Mouse (Mus musculus) telencephalon, adult 2 months (tissue): ENCODE results near the gene 9930022D16Rik.

Source experiments
- DNase-seq: peaks from one replicate; pipeline ENCODE4 v3.0.0-alpha.2; 2011; ENCODE audit warnings: low read depth, low spot score

The 9930022D16Rik gene

GRCm38 (mm10) chr11:109416709-109417420 is 3.1 kb downstream of the 9930022D16Rik start:
- no peak for DNase-seq

DNA sequence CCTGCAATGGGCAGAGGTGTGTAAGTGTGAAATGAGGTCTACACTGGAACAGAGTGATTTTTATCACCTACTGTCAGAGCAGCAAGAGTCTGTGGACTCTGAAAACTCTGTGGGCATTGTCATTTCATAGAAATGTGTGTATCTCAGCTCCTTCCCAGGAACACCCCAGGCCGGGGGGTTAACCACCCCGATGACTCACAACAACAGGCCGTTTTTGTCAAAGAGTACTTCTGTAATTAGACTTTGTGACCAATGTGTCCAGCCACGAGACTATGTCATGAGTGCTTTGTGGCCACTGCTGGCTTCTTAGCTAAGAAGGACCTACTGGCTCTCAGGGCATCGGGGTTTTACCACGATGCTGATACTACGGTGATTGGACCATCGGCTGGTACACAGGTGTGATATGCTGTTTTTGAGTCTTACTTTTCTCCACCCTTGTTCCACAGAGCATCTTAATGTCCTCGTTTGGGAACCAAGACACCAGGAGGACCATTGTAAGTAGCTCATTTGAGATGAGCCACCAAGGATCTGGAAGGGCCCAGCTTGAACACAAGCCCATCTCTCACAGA is 3.8 kb downstream of the 9930022D16Rik start:
- no peak for DNase-seq

GRCm38 (mm10) chr11:109419461-109419860 is 5.7 kb downstream of the 9930022D16Rik start:
- no peak for DNase-seq

GRCm38 (mm10) chr11:109419961-109420566 is 6.3 kb downstream of the 9930022D16Rik start:
- DNase-seq, result no peak

DNA sequence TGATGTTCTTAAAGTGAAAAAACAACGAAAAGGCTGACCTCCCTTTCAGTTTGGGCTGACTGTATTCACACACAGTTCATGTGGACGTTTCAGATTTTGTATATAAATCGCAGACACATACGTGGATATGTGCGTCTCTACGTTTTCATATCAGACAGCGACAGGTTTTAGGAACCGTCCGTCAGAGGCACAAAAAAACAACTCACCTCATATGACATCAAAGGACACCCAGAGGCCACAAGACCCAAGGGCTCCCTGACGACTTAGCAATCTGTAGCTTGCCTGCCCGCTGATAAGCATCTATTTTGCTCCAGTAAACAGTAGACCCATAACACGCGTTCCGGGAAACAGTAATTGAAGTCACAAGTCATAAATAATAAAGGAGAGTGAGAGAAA is 6.8 kb downstream of the 9930022D16Rik start:
- DNase-seq, result no peak

GRCm38 (mm10) chr11:109421205-109421604 is 7.5 kb downstream of the 9930022D16Rik start:
- DNase-seq, result no peak

DNA sequence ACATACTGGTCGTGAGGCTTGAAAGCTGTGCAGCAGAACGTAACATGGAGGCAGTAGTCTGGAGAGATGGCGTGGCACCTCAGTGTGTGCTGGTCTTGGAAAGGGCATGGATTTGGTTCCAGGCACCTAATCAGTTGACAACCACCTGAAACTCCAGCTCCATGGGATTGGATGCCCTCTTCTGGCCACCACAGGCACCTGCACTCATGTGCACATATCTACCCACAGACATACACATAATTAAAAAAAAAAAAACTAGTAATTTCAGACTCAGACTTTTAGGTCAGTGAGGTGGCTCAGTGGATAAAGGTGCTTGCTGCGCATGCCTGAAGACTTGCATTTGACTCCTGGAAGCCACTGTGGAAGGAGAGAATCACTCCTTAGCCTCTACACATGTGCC is 8.5 kb downstream of the 9930022D16Rik start:
- no peak for DNase-seq

DNA sequence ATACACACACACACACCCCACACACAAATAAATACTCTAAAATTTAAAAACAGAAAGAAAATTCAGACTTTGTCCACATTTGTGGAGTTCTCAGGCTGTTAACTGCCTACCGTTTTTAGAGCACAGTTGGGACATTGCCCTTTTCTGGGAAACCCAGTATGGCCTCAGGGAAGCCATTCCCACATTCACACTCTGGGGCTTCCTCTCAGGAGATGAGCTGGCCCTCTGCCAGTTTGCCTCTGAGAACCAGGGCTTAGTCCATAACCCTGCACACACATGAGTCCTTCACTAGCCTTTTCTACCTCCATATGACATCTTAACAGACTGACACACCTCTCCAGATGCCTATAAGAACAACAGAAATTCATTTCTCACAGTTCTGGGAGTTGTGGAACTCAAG is 9.6 kb downstream of the 9930022D16Rik start:
- no peak for DNase-seq

DNA sequence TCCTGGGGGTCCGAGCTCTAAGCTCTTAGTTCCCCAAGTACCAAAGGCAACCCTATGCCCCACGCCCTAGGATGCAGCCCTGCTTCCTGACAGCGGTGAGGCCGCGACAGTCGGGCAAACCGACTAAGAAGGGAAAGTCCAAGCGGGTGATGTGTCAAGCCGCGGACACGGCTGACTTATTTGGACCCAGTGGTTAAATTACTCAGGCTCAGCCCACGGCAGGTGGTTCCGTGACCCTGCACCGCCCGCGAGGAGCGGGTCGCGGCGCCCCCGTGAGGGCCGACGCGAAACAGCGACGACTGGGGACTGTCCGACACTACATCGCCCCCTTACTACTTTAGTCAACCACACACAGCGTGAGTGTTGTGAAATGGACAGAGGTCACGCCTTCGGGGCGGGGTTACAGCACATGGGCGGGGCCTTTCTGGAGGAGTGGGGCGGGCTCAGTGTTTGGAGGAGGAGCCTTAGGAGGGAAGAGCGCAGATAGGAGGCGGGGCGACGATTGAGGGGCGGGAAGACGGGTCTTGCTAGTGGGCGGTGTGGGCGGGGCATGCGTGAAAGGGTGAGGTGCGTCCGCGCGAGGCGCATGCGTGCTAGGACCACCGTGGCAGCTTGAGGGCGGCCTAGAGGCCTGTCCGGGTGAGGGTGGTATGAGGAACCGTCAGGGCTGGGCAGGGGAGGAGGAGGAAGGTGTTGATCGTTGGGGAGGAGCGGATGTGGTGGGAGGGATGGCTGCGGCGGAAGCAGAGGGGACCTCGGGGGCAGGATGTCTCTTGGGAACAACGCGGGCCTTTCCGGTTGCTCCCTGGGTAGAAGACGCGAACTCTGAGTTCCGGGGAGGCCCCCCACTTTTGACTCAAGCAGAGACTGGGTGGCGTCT is 11.9 kb downstream of the 9930022D16Rik start, which contains the start of gene Amz2:
Gene Amz2, plus strand, starts transcription at position 555 of the 880 bp plus-strand sequence.
- peak; percentile 98 for DNase-seq

GRCm38 (mm10) chr11:109426272-109426586 is 12.5 kb downstream of the 9930022D16Rik start:
- DNase-seq, result no peak

GRCm38 (mm10) chr11:109427353-109427752 is 13.6 kb downstream of the 9930022D16Rik start:
- no peak for DNase-seq

- DNase-seq, result no peak
Observed at GRCm38 (mm10) chr11:109434233-109434798, 20.6 kb downstream of the 9930022D16Rik start.

GRCm38 (mm10) chr11:109436889-109437288 is 23.2 kb downstream of the 9930022D16Rik start:
- DNase-seq, result no peak

- DNase-seq, result no peak
Observed at GRCm38 (mm10) chr11:109439209-109439608, 25.5 kb downstream of the 9930022D16Rik start.

GRCm38 (mm10) chr11:109439829-109440340 is 26.2 kb downstream of the 9930022D16Rik start:
- DNase-seq, result peak; percentile 56

- no peak for DNase-seq
Observed at GRCm38 (mm10) chr11:109440641-109441040, 26.9 kb downstream of the 9930022D16Rik start.

DNA sequence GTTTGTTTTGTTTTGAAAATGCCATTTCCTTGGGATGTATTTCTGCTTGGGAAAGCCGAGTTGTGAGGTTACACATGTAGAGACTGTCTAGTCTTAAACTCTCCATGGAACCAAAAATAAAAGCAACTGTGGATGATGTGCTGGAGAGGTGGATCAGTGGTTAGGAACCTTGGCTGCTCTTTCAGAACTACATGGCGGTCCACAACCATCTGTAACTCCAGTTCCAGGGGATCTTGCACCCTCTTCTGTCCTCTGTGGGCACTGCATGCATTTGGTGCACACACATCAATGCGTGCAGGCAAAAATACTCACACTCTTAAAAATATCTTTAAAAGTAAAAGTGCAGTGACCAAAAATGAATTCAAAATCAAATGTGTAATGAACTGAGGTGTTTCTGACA is 27.4 kb downstream of the 9930022D16Rik start:
- no peak for DNase-seq

DNA sequence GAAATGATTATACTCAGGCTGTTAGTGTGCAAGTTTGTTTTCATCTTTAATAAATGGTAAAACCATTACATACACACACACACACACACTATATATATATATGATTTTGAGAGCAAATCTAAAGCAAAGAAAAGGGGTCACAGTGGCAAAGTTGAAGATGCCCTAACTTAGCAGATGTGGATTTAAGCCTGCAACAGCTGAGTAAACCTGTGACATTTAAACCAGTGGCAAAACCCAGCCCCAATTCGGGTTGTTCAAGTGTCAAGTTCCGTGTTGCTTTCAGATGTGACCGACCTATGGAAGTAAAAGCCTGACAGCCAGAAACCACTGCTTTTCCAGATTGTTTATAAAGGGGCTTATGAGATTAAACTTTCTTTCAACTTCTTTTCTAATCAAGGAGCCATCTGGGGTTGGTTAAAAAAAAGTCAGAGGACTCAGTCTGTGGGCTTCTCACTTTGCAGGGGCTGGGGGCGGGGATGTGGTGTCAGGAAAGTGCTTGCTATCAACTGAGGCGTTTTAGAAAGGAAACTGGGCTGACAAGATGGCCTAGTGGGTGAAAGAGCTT is 28.5 kb downstream of the 9930022D16Rik start:
- no peak for DNase-seq

DNA sequence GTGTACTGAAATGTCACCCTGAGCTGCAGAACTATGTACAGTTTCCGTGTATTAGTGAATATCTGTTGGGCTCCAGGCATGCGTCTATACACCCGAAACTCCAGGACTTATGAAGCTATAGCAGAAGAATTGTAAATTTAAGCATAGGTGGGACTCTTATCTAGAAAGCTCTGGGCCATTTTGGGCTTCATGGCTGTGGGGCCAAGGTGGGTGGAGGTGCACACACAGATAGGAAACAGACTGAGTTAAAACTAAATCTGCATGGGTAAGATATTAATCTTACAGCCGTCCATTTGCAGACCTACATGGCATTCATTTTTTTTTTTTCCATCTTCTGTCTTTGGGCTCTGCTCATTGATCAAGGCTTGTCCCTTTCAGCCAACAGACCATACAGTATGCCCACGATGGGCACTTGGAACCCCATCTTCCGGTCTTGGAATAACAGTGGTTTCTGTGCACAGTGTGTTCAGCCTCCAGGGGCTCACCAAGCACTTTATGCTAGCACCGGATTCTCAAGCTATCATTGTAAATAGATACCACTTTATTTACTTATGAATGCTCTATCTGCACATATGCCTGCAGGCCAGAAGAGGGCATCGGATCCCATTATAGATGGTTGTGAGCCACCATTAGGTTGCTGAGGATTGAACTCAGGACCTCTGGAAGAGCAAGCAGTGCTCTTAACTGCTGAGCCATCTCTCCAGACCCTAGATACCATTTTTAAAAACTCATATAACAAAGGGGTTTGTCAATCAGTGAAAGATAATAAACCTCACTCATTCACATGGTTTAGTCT is 29.9 kb downstream of the 9930022D16Rik start:
- no peak for DNase-seq

DNA sequence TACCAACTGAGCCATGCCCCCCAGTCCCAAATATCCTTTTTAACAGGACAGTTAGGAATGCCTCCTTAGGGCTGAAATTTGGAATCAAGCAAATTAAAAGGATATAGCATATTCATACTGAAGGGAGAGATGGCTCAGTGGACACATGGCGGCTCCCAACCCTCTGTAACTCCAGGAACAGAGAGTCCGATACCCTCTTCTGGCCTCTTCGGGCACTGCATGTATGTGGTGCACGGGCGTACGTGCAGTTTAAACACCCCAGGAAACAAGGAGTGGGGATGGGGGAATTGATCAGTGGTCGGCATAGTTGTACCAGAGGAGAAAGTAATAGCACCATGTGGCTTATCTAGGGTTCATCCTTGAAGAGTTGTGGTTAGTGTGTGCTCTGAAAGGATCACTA is 30.9 kb downstream of the 9930022D16Rik start:
- DNase-seq, result no peak
